Mouse (Mus musculus) heart, postnatal 25 days (tissue): ENCODE results near the gene Gm33543. TPM values are rescaled to one million over a fixed set of nuclear protein-coding genes. Genes with fewer than 3 reads are reported as not detected.

Experiments
- DNase-seq: peaks from one replicate; pipeline ENCODE4 v3.0.0; 2022; ENCODE audit warnings: low spot score
- intact Hi-C: fragments of 180-260 bp; cut with DNase I; formaldehyde crosslinking; loops from one replicate; pipeline ENCODE4 v1.15.1; 2025
- total RNA-seq, 2 experiments: library from RNA; stranded (reverse); gene quantifications; 2 replicates each; pipeline ENCODE4 v1.2.3; 2021

Gm33543 gene
- total RNA-seq, 2 experiments from 2014 or later = 2.5 to 3.8 TPM

DNA sequence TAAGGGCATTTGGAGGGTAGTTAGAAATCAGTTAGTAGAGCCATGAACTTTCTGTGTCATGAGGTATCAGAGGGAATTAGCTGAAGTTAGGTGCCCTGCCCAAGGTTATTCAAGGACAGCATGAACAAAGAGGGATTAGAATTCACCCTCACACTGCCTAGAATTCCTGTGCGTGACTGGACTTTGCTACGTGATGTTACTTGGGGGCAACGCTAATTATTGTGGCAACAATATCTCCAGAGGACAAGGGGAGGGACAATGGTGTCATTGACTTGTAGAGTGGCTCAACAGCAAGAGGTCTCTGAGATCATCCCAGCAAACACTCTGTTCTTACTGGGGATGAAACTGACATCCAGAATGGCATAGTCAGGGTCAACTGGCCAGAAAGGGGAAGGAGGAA, 2.9 kb downstream of the Gm33543 start:
- intact Hi-C loops = no loop called here
- DNase-seq = no peak

DNA sequence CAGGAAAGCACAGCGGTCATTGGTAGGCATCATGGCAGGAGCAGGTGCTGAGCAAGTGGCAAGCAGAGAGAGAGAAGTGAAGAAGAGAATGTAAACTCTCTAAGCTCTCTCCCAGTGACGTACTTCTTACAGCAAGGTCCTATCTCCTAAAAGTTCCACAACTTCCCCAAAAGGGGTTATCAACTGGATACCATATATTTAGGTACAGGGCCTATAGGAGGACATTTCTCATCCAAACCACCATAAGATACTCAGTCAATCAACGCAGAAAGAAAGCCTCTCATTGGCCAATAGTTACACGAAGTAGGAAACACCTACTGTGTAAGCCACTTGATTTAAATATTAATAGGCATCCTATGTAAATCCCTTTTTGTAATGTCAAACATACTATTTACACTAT, 3.7 kb downstream of the Gm33543 start:
- DNase-seq = no peak
- intact Hi-C loops = no loop called here

DNA sequence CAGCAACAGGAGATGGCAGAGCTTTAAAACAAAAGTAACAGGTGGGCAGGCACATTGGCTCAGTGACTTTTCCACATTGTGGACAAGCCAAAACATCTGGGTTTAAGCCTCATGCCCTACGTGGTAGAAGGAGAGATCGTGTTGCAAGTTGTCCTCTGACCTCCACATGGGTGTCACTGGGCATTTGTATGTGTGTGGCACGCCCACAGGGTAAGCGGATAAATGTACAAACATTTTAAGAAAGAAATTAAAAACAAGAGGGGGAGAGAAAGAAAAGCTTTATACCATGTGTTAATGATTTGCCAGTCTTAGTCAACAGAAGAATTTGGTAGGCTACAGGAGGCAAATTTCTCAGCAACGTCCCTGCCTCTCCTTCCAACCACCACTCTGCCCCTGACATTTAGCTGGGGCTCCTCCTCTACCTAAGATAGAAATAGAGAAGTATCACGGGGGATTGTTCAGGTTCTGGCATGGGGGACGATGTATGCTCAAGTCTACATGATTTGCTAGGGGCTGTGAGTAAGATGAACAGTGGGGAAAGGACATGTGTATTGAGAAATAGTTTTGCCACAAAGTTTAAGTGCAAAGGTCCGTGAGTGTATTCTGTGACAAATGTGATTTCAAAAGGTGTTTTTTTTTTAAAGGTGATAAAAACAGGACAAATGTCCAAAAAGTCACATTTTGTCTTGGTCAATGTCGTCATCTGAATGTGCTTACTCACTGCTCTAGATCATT, 6.0 kb downstream of the Gm33543 start:
- intact Hi-C loops = no loop called here
- no peak for DNase-seq

DNA sequence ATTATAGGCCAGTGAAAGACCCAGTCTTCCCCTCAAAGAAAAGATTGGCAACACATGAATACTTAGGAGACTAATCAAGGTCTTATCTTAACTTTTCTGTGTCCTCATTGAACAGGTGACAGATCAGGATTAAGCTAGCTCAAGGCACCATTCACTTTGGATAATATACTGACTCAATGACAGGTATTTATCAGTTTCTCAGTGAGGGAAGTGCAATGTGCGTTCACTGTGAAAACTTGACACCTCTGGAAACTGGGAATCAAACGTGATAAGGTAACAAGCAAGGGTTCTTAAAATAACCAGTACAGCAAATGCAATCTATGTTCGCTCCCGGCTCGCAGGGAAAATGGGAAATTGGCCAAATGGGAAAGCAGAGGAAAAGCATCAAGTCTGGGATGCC, 11.8 kb downstream of the Gm33543 start:
- intact Hi-C loops = no loop called here
- DNase-seq = no peak

DNA sequence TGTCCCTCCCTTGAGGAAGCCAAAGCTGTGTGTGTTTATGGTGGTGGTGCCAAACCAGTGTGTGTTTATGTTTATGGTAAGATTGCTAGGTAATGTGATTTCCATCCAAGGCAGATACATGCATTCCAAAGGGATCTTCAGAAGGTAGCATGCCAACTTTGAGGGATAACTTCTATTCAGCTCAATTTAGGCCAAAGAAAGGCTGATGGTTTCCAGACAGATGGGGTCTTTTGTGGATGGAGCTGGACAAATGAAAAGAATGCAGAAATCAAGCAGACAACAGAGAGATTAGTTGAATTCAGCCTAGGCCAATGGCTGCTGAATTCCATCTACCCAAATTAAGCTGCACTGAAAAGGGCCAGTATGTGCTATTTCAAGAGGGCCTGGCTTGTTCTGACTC, 13.3 kb downstream of the Gm33543 start:
- intact Hi-C loops = loop anchor here (10.0 kb wide), 1 partner anchor 55 kb away; no protein-coding TSS in a partner anchor

DNA sequence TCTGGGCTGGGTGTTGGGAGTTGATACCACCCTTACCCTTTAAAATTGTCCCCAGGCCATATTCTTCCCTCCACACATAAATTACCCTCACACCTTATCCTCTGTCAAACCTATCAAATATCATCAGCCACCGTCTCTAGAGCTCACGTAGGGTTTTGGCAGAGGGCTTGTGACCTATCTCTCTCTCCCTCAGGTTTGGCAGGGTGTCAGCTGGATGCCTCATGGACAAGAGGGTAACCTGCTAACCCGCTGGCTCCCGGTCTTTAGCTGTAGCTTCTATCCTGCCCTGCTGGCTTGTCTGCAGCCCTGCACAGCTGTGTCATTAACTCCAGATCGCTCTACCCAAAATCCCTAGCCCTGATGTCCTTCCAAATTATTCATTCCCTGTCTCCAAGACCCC, 14.4 kb downstream of the Gm33543 start:
- intact Hi-C loops = loop anchor here (10.0 kb wide), 1 partner anchor 54 kb away; no protein-coding TSS in a partner anchor

More for the DNA sequence above, 13.3 kb downstream of the Gm33543 start:
- DNase-seq = no peak

DNA sequence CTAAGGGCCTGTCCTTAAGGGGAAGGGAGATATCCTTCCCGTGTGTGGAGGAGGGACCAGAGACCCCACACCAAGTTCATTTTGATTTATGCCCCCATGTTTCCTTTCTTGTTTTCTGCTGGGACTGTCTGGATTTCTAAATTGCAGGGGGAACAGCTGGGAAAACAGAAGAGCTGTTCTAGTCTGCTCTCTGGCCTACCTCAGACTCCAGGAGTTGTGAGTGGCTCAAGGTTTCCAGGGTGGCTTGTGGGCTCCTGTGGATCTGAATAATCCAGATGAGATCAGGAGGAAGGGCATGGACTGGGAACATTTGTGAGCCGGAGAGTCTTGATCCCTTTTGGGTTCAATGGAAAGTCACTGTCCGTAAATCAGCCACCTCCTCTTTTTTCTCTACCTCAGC, 17.1 kb downstream of the Gm33543 start:
- intact Hi-C loops = loop anchor here (10.0 kb wide), 1 partner anchor 51 kb away; no protein-coding TSS in a partner anchor
- DNase-seq = no peak

More for the DNA sequence above, 14.4 kb downstream of the Gm33543 start:
- DNase-seq = peak; percentile 15

DNA sequence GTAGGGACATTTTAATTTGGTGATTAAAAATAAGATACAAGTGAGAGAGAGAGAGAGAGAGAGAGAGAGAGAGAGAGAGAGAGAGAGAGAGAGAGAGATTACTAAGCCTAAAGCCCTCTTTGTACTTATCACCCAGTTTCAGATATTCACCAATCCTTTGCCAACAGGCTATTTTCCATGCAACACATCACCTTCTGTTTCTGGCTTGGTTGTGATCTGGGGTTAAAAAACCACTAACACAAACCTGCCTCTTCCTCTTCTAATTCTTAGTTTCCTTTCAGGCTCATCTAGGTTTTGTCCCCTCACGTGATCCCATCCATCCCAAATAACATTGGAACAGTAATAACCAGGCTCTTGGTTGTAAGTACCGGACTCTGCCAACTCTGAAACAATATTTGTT, 24.2 kb downstream of the Gm33543 start:
- DNase-seq = no peak
- intact Hi-C loops = no loop called here

DNA sequence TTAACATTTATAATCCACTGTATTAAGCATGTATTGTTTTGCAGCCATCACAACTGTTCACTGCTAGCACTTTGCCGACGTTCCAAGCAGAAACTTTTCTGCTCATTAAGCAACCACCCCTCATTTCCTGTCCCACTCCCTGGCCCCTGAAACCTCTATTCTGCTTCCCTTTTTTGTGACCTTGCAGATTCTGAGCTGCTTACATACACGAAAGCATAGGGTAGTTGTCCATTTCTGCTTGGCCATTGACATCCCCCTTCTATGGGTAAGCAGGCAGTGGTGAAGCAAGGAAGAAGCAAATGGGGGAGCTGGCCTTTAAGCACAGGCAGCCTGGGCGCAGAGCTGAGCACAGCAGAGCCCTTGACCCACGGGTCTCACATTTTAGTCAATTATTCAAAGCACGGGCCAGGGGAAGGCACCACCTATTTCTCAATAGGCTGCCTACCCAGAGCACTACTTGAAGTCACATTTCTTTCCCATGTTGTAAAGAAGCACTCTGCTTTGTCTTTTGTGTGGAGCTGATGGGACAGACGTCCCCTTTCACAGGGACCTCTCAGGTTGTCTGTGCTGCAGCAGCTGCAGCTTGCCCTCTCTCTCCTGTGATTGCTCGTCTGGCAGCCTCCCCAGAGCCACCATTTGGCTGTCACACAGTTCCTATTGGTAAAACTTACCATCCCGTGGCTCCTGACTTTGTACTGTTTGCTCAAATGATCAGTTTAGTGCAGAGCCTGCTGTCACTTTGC, 25.1 kb downstream of the Gm33543 start:
- intact Hi-C loops = no loop called here
- no peak for DNase-seq

DNA sequence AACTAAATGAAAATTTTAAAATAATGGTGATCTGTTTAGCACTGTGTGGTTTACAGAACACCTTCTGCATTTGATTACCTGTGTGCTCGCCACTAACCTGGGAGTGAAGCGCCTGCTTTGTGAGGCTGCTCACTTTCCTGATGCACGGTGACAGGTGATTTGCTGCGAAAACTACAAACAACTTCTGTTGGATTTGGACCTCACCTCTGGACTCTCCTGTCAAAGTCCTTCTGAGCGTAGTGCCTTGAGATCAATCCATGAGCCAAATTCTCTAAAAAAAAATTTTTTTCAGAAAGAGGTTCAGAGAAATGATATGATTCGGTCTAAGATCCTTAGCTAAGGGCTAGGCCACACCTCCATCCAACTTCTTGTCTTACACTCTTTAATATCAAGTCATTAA, 28.4 kb downstream of the Gm33543 start:
- intact Hi-C loops = no loop called here

DNA sequence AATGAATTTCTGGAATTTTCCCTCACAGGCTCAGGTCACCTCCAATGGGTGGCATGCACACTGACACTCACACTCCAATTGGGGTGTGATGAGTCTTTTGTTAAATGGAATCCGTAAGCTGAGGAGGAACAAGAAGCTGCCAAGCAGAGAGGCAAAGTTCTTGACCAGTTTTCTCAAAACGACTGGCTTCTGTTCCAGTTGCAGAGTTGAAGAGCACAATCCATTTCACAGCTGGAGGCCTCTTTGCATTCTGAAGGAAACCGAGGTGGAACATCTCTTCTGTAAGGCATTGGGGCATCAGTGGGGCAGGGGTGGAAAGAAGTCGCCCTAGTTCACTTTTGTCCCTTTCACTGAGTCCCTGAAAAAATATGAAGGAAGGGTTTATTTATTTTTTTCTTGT, 30.9 kb downstream of the Gm33543 start:
- intact Hi-C loops = no loop called here
- DNase-seq = no peak

More for the DNA sequence above, 28.4 kb downstream of the Gm33543 start:
- DNase-seq = no peak

DNA sequence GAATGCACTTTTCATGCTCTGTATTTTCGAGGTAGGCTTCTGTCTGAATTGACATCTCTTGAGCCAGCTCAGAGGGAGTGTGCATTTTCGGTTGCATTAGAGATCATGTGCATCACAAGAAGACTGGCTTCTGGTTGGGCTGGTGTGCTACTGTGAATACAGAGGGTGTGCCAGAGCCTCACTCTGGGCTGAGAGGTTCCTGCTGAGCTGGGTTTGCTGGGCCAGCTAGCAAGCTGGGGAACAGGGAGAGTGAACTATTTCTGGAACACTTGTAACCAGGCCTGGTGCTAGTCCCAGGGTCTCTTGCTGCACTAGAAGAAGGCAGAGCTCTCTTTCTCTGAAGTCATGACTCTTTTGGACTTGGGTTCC, 41.3 kb downstream of the Gm33543 start:
- intact Hi-C loops = no loop called here
- no peak for DNase-seq

DNA sequence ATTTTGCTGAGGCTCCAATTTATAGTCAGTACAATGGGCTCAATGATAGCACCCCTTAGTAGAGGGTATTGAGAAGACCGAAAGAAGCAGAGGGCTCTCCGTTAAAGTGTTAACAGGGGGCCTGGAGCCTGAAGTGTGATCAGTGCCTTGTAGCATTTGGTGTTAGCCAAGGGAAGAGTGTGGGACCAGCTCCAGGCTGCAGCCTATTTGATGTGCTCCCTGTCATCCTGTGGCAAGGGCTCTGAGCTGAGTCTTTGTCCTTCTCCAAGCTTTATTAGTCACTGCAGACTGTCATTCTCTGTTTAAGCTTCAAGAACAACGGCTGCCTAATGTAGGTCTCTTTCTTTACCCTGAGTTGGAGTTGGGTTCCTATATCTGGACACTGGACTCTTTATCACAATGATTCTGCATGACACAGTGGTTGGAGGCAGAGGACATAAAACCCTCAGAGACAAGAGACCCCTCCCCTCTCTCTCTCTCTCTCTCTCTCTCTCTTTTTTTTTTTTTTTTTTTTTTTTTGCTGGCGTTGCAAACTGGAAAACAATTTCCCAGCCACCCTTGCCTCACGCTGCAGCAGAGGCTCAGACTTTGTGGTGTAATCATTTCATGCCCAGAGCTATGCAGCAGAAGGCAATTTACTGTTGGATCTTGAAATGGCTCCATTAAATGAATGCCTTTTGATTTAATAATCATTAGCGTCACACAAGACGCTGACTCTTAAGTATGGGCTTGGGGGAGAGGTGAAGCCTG, 41.9 kb downstream of the Gm33543 start:
- intact Hi-C loops = no loop called here
- DNase-seq = no peak

DNA sequence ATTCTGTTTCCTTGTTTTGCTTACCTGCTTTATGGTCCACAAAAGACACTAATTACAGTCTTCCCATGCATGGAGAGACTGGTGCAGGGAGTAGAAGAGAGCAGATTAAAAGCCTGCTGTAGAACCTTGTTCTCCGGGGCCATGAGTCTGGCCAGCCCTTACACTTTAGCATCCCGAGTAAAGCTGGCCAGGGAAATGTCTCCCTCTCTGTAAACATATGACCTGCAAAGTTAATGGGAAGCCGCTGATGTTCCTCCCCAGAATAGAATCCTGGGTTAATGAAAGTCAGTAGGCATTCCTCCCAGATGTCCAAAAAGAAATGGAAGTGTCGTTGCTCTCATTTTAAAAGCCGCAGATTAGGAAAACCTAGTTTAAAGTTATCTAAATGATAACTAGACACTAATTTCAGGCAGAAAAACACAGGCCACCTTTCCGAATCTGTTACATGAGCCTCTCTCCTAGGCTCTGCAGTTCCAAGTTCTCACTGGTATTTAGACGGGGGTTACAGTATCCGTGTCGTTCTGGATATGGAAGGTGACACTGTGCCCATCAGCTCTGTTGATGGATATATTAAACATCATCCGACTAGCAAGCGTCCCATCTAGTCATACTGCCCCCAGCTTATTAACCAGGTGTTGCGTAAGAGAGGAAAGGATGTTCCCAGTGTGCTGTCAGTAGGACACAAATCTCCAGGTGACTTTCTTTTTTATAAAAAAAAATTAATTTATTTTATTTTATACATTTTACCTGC, 44.9 kb downstream of the Gm33543 start:
- no peak for DNase-seq
- intact Hi-C loops = no loop called here

DNA sequence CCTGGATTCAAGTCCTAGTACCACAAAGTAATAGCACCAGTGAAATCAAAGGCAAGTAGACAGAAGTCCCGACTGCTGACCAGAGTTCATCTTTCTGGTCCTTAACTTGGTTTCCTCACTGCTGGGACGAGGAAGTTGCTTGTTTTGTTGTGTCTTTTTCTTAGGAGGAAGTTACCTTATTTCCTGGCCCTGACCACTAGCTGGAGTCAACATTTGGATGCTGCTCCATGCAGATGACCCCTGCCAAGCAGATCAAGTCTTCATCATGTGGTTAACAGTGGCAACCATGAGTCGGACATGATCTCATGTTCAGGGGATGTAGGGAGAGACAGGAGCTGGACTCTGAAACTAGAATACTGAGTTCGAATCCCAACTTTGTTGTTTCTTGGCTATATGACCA, 47.2 kb downstream of the Gm33543 start:
- no peak for DNase-seq
- intact Hi-C loops = no loop called here

DNA sequence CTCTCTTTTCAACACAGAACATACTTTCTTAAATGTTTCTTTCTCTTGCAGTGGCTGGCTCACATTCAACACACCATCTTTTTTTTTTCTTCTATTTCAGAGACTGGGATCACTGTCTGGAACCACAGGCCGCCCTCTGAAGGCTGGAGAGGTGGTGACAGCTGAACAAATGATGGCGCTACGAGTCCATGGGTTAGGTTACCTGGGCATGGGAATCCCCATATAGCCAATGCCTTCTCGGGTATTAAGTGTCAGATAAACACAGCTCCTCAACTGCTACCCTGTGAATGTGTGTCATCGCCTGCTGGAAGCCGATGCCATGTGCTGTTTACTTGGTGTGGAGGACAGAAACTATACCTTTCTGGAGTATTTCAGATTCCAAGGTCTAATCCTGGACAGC, 48.0 kb downstream of the Gm33543 start:
- DNase-seq = no peak
- intact Hi-C loops = no loop called here

DNA sequence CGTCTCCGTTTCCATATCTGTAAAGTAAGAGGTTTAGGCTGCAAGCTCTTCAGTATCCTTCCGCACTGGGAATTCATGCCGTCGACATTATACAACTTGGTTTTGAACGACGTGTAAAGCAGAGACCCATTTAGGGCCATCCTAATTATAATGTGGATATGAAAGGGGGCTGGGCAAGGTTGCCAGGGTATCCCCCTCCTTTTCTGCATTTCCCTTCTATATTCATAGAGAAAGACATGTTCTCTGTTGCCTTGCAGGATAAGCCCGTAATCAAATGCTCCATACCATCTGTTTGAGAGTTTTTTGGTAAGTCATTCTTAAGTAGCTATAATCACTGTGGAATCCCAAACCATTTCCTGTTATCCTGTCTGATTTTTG, 51.3 kb downstream of the Gm33543 start:
- intact Hi-C loops = no loop called here
- DNase-seq = no peak

DNA sequence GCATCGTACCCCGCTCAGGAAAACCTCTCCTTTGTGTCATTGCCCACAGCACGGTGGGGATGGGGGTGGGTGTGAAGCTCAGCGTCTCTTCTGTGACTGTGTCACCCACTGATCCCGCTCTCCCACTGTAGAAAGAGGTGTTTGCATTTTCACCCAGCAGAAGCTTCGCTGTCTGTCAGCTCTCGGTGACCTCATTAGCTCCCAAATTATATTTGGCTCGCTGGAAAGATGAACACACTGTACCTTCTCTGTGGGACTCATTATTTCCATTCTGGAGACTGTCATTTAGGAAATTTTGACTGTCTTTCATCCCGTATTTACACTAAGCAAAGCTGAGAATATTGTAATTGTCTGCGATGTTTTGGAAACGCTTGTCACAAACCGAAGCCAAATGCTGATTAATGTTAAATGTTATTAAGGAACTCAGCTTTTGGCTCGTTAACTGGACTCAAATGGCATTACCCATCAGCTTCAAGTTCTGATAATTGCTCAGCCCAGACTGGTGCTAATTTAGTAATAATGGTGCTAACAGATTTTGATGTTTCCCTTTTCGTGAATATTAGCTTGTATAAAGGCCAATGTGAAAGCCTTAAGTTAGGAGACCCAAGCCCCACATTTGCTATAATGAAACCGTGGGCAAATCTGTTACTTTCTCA, 51.8 kb downstream of the Gm33543 start:
- intact Hi-C loops = no loop called here
- no peak for DNase-seq

DNA sequence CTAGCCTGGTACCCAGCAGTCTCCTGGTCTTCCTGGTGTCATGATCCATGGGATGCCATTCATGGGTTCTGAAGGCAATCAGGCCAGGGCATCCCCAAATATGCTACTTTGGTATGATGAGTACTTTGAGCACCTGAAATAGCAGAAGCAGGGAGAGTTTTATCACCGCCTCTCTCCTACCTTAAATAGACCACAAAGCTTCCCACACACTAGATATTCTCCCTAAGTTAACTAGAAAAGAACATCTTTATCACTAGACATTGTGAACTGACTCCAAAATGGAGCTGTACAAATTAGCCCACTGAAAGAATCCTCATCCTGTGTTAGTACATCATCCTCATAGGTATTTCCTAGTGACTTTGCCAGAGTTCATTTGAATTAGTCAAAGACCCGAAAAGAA, 55.6 kb downstream of the Gm33543 start:
- intact Hi-C loops = no loop called here
- DNase-seq = no peak

DNA sequence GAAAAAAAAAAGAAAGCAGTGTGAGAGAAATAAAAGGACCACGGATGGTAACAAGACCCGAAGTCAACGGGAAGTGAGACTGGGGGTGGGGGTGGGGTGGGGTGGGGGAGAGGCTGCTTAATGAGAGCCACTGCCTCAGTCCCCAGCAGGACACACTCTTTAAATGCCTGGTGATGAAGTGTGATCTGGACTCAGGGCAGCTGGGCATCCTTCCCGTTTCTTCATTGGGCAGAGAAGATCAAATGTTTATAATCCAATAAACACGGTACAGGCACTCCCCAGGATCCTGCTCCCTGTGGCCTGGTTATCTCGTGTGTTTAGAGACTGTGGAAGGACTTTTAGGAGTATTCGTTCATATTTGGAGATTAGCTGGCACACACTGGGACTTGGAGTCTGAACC, 57.9 kb downstream of the Gm33543 start:
- intact Hi-C loops = loop anchor here (5.0 kb wide), 2 partner anchors 78 to 228 kb away; no protein-coding TSS in a partner anchor
- DNase-seq = no peak
